Mouse (Mus musculus) heart, postnatal 0 days (tissue): ENCODE data around the gene Stim1. TPM values are rescaled to one million over a fixed set of nuclear protein-coding genes. Genes with fewer than 3 reads are reported as not detected.
A peak's percentile ranks its signal among the peaks of the same experiment; 100 is the strongest.

Source experiments
- ATAC-seq: fragments of 200-750 bp; cut with Nextera tagmentation; 2 replicates; pipeline ENCODE4 v1.8.0; 2017; ENCODE audit warnings: low read depth, moderate number of reproducible peaks, moderate library complexity; ENCODE audit not compliant: insufficient read depth
- DNase-seq: peaks from one replicate; pipeline ENCODE4 v3.0.0-alpha.2; 2016; ENCODE audit warnings: low spot score
- H3K27ac ChIP-seq: fragments of 300-500 bp; sonication (generic); 2 replicates; pipeline ENCODE4 v1.5.1; 2014; ENCODE audit warnings: low read depth, mild to moderate bottlenecking
- H3K27me3 ChIP-seq: fragments of 300-500 bp; sonication (generic); 2 replicates; pipeline ENCODE4 v1.6.1; 2014; ENCODE audit warnings: low read length, mixed read lengths; ENCODE audit not compliant: control insufficient read depth, insufficient read depth
- H3K36me3 ChIP-seq: fragments of 300-500 bp; sonication (generic); replicated peaks from 2 replicates; pipeline ENCODE4 v1.6.1; 2014; ENCODE audit warnings: low read length, mixed read lengths; ENCODE audit not compliant: control insufficient read depth, insufficient read depth
- H3K4me1 ChIP-seq: fragments of 300-500 bp; sonication (generic); 2 replicates; pipeline ENCODE4 v1.6.1; 2014; ENCODE audit warnings: antibody characterized with exemption; ENCODE audit not compliant: control insufficient read depth, insufficient read depth
- H3K4me2 ChIP-seq: fragments of 300-500 bp; sonication (generic); 2 replicates; pipeline ENCODE4 v1.6.1; 2014; ENCODE audit warnings: low read depth, mild to moderate bottlenecking, low read length, moderate library complexity
- H3K4me3 ChIP-seq: fragments of 300-500 bp; sonication (generic); 2 replicates; pipeline ENCODE4 v1.5.1; 2014; ENCODE audit warnings: low read depth, low read length
- H3K9ac ChIP-seq: fragments of 300-500 bp; sonication (generic); replicated peaks from 2 replicates; pipeline ENCODE4 v1.6.1; 2014; ENCODE audit warnings: low read depth, low read length, mixed read lengths
- H3K9me3 ChIP-seq: fragments of 300-500 bp; sonication (generic); replicated peaks from 2 replicates; pipeline ENCODE4 v1.6.1; 2016; ENCODE audit warnings: low read length; ENCODE audit not compliant: control insufficient read depth
- CTCF ChIP-seq: IDR thresholded peaks from 2 replicates; pipeline ENCODE4 v1.5.1; 2016; ENCODE audit warnings: antibody characterized with exemption, control low read depth, low read depth
- EP300 ChIP-seq: IDR thresholded peaks from 2 replicates; pipeline ENCODE4 v1.6.1; 2016; ENCODE audit warnings: antibody characterized with exemption, low read depth
- WGBS: fragments of 180-500 bp; shearing (Covaris S2); extraction: QIAGEN DNeasy Blood & Tissue Kit; methylation state at CpG from one replicate; pipeline ENCODE4 v1.1.7; 2014; 5-methylcytosine and 5-hydroxymethylcytosine counted together
- polyA plus RNA-seq: library from polyadenylated mRNA; unstranded; fragments of >200 nt; fragmentation: Nextera tagmentation; extraction: Ambion mirVana; gene quantifications from 2 replicates; pipeline ENCODE4 v1.2.1, GENCODE M21; 2015
- total RNA-seq: library from RNA; depleted of rRNA; stranded (reverse); fragments of >200 nt; gene quantifications from 2 replicates; pipeline ENCODE4 v1.2.3, GENCODE M21; 2014; ENCODE audit warnings: low replicate concordance

Stim1 gene
- total and polyA plus RNA-seq, 2 experiments from 2014 or later, result 11.4 to 59.0 TPM

DNA sequence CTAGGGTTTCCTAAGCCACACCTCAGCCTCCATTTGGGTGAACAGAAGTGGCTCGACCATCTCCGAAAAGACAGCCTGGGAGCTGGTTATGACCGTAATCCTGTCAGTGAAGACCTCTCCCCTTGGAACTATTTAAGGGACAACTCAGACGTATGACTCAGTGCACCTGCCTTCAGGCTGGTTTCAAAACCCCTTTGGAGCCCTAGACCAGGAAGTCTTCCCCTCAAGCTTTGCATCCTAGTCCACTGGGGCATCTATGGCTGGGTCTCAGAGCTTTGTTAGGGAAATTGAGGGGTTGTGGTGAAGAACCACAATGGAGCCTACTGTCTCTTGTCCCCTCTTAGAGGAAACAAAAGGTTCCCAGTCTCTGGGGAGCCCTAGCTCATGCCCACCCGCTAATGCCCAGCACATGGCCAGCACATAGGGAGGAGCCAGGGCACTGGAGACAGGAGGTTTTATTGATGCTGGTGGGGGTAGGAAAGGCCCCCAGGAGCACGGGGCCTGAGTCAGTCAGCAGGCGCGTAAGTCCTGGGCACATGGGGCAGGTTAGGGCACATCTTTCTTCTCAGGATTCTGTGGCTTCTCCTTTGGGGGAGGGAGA, 28.8 kb upstream of the Stim1 start:
- Histone ChIP-seq H3K4me3 (no peak overlapping the region), H3K27me3 (no peaks in the 10 kb centered on the region), H3K9ac (no peak overlapping the region), H3K9me3 (no peaks in the 10 kb centered on the region), H3K27ac (no peak overlapping the region), H3K36me3 (peaks cover 70% of the 10 kb centered on the region), H3K4me2 (no peak overlapping the region), H3K4me1 (0 out of 2 replicates have a peak, but pooled peaks cover 6% of the 10 kb centered on the region)
- TF ChIP-seq EP300 (no peak), CTCF (no peak)
- no peak for ATAC-seq
- DNase-seq, result no peak
- WGBS, result 89% methylated on average over 8 of the region's 8 CpGs

GRCm38 (mm10) chr7:102239591-102239990, 28.0 kb upstream of the Stim1 start:
- Histone ChIP-seq H3K9me3 (no peaks in the 10 kb centered on the region), H3K4me1 (peaks cover 14% of the 10 kb centered on the region; the same call in 1 of the 2 replicates), H3K4me3 (no peak overlapping the region), H3K4me2 (no peak overlapping the region), H3K27ac (no peak overlapping the region), H3K27me3 (no peaks in the 10 kb centered on the region), H3K36me3 (peaks cover 69% of the 10 kb centered on the region), H3K9ac (no peak overlapping the region)
- DNase-seq, result no peak
- 79% methylated on average over 16 of the region's 16 CpGs for whole genome bisulfite sequencing
- ATAC-seq, result no peak
- TF ChIP-seq CTCF (no peak), EP300 (no peak)

DNA sequence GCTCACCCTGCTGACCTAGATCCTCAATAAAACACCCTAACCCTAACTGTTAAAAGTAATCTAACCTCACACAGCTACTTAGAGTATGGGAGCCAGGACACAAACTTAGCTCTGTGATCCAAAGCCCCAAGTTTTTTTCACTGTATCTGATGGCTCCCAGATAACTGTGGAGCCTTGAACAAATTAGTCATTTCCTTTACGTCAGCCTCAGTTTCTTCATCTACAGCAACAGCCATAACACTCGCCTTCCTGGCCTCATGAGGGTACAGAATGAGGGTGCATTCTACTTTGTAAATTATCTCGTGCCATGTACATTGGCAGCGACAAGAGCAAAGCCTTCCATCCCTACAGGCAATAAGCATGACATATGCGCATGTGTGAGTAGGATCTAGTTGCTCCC, 25.2 kb upstream of the Stim1 start:
- Histone ChIP-seq H3K36me3 (peaks cover 43% of the 10 kb centered on the region), H3K4me2 (no peak overlapping the region), H3K9me3 (no peaks in the 10 kb centered on the region), H3K27me3 (no peaks in the 10 kb centered on the region), H3K27ac (no peak overlapping the region), H3K9ac (no peak overlapping the region), H3K4me3 (no peak overlapping the region), H3K4me1 (peaks cover 40% of the 10 kb centered on the region)
- DNase-seq (no peak), ATAC-seq (no peak)
- TF ChIP-seq CTCF (no peak), EP300 (no peak)
- 74% methylated on average over 5 of the region's 5 CpGs for WGBS

GRCm38 (mm10) chr7:102242917-102243316, 24.7 kb upstream of the Stim1 start:
- H3K4me1 ChIP-seq, result peaks cover 44% of the 10 kb centered on the region
- TF ChIP-seq EP300, result no peak
- TF ChIP-seq CTCF, result no peak
- 53% methylated on average over 3 of the region's 3 CpGs for WGBS

GRCm38 (mm10) chr7:102243870-102244269, 23.7 kb upstream of the Stim1 start:
- TF ChIP-seq CTCF (no peak), EP300 (no peak)
- peaks cover 28% of the 10 kb centered on the region for H3K36me3 ChIP-seq
- H3K27me3 ChIP-seq, result no peaks in the 10 kb centered on the region
- DNase-seq (no peak), ATAC-seq (no peak)
- no peaks in the 10 kb centered on the region for H3K9me3 ChIP-seq
- H3K27ac ChIP-seq, result peak overlapping the region; percentile 18; the same call in 1 of the 2 replicates
- WGBS, result 69% methylated on average over 2 of the region's 2 CpGs
- peaks cover 52% of the 10 kb centered on the region for H3K4me1 ChIP-seq
- H3K4me3 ChIP-seq, result no peak overlapping the region
- H3K4me2 ChIP-seq, result no peak overlapping the region
- H3K9ac ChIP-seq, result no peak overlapping the region

More at GRCm38 (mm10) chr7:102242917-102243316, 24.7 kb upstream of the Stim1 start:
- peaks cover 37% of the 10 kb centered on the region for H3K36me3 ChIP-seq
- H3K9me3 ChIP-seq, result no peaks in the 10 kb centered on the region
- no peak overlapping the region for H3K9ac ChIP-seq
- no peak overlapping the region for H3K4me3 ChIP-seq
- H3K27me3 ChIP-seq, result no peaks in the 10 kb centered on the region
- H3K27ac ChIP-seq, result no peak overlapping the region
- H3K4me2 ChIP-seq, result no peak overlapping the region
- no peak for DNase-seq
- ATAC-seq, result no peak
